Mouse (Mus musculus): Measurements from ENCODE around the gene Cep97. TPM values are rescaled to one million over a fixed set of nuclear protein-coding genes. Genes with fewer than 3 reads are reported as not detected.

The Cep97 gene
- polyA plus RNA-seq, 1 experiment from 2014 or later, result 10.7 TPM

DNA sequence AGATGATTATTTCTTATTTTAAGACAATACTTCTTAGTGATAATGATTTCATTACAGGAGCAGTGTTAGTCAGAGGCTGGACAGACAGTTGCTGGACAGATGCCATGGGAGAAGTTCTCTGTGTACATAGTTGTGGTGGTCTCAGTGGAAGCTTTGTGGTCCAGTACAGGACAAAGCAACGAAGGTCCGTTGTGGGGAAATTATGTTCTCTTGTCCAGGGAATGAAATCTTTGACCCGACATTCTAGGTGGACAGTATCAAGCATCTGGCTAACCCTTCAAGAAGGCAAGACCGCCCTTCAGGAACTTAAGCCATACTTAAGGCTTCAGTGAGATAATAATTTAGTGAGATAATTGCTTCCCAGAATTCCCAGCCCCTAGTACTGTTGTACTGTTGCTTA, 4.1 kb upstream of the Cep97 start:
- Histone ChIP-seq H3K36me3 (no peaks in the 10 kb centered on the region), H3K27ac (no peak overlapping the region), H3K4me2 (no peak overlapping the region), H3K4me1 (no peaks in the 10 kb centered on the region), H3K9ac (no peak overlapping the region), H3K9me3 (no peaks in the 10 kb centered on the region), H3K27me3 (no peaks in the 10 kb centered on the region), H3K4me3 (no peak overlapping the region)
- WGBS, result 72% methylated on average over 4 of the region's 4 CpGs
- ATAC-seq (ENCODE audit: borderline replicate concordance, extremely low read depth, low FRiP score, low TSS enrichment), result no peak

DNA sequence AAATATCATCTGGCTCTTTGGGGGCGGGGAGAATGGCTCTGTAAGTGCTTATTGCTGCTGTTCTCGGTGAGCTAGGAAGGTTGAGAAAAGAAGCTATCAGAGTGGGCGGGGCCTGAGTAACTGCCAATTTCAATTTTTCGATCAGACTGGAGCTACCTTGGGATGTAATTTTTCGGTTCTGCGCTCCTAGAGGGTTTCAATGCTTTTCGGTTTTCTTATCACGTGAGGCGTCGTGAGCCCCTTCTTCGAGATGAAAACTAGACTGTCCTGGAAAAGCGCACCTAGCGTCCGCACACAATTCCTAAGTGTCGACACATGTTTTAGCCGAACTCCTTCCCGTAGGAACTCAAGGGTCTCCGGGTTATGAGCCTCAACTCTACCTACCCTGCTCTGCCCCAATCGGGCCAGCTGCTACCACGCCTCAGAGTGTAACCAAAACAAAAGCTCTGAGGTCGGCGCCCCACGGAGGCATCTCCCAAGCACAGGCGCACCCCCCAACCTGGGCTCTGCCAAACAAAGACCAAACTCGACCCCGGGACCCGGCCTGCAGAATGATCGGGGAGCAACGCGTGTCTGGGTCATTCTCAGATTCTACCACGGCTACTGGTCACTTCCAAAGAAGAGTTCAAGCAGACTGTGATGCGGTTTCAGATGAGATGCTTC, 843 bp downstream of the Cep97 start:
- no peaks in the 10 kb centered on the region for H3K27me3 ChIP-seq
- H3K36me3 ChIP-seq, result 0 out of 2 replicates have a peak, but pooled peaks cover 2% of the 10 kb centered on the region
- H3K27ac ChIP-seq, result peak overlapping the region; percentile 63; the same call in 1 of the 2 replicates
- WGBS, result 1% methylated on average over 32 of the region's 32 CpGs
- peak overlapping the region; percentile 68 for H3K9ac ChIP-seq
- H3K4me3 ChIP-seq, result peak overlapping the region; percentile 68
- peak; percentile 53; the same call in 1 of the 2 replicates for ATAC-seq (ENCODE audit: borderline replicate concordance, extremely low read depth, low FRiP score, low TSS enrichment)
- H3K4me1 ChIP-seq, result 0 out of 2 replicates have a peak, but pooled peaks cover 4% of the 10 kb centered on the region
- no peaks in the 10 kb centered on the region for H3K9me3 ChIP-seq
- peak overlapping the region; percentile 83 for H3K4me2 ChIP-seq

DNA sequence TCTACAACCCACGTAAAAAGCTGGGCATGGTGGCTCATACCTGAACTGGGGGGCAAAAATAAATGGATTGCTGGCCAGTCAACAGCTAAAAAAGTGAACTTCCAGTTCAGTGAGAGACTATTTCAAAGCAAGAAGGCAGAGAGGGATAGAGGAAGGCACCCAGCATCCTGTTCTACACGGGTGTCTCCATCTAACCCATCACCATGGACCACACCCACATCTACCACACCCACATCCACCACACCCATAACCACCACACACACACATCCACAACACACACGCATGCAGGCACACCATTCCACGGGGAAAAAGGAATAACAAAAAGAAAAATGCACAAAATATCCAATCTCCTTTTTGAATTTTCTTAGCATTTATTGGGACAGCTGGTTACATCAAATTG, 10.6 kb downstream of the Cep97 start:
- Histone ChIP-seq H3K36me3 (peaks cover 28% of the 10 kb centered on the region), H3K4me1 (no peaks in the 10 kb centered on the region), H3K9ac (no peak overlapping the region), H3K27ac (no peak overlapping the region), H3K9me3 (no peaks in the 10 kb centered on the region), H3K4me2 (no peak overlapping the region), H3K27me3 (no peaks in the 10 kb centered on the region), H3K4me3 (no peak overlapping the region)
- no peak for ATAC-seq (ENCODE audit: borderline replicate concordance, extremely low read depth, low FRiP score, low TSS enrichment)
- WGBS, result 89% methylated on average over 4 of the region's 4 CpGs

DNA sequence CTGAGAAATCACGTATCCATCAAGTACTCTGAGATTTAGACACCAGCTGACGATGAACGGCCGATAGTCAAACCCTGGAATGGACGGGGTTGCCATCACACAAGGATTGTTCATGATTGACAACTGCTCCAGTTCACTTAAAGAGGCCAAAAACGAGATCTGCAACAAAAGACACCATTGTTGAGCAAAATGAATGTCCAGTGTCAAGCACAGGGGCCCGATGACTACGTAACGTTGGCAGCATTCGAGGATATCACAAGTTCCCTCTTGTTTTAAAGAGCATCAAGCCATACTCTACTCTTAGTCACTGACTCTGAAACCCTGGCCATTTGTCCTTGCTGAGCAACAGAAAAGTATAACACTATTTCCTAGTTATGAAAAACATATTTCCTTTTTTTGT, 12.6 kb downstream of the Cep97 start:
- H3K4me3 ChIP-seq, result no peak overlapping the region
- H3K27ac ChIP-seq, result no peak overlapping the region
- no peak overlapping the region for H3K9ac ChIP-seq
- H3K4me2 ChIP-seq, result no peak overlapping the region
- no peak for ATAC-seq (ENCODE audit: borderline replicate concordance, extremely low read depth, low FRiP score, low TSS enrichment)
- no peaks in the 10 kb centered on the region for H3K27me3 ChIP-seq
- H3K4me1 ChIP-seq, result no peaks in the 10 kb centered on the region
- WGBS, result 89% methylated on average over 10 of the region's 10 CpGs
- H3K9me3 ChIP-seq, result no peaks in the 10 kb centered on the region
- peaks cover 32% of the 10 kb centered on the region for H3K36me3 ChIP-seq

DNA sequence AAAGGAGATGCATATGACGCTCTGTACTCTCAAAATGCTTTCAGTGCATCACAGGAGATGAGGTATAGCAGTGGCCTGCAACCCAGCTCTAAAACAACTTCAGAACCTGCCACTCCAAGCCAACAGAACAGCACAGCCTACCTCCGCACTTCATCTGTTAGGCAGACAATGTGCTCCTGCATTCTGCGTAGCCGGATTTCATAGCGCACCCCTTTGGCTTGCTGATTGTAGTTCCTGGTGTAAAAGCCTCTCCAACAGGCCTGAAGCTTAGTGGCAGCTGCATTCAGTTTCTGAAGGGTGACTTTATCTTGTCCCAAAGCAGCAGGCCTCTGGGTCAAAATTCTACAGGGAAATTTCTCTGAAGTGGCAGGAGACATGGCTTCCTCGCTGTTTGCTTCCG, 19.9 kb downstream of the Cep97 start:
- Histone ChIP-seq H3K4me2 (no peak overlapping the region), H3K4me1 (no peaks in the 10 kb centered on the region), H3K27me3 (no peaks in the 10 kb centered on the region), H3K4me3 (no peak overlapping the region), H3K9ac (no peak overlapping the region), H3K9me3 (no peaks in the 10 kb centered on the region), H3K36me3 (peaks cover 21% of the 10 kb centered on the region), H3K27ac (no peak overlapping the region)
- 92% methylated on average over 7 of the region's 7 CpGs for WGBS
- ATAC-seq (ENCODE audit: borderline replicate concordance, extremely low read depth, low FRiP score, low TSS enrichment), result no peak

DNA sequence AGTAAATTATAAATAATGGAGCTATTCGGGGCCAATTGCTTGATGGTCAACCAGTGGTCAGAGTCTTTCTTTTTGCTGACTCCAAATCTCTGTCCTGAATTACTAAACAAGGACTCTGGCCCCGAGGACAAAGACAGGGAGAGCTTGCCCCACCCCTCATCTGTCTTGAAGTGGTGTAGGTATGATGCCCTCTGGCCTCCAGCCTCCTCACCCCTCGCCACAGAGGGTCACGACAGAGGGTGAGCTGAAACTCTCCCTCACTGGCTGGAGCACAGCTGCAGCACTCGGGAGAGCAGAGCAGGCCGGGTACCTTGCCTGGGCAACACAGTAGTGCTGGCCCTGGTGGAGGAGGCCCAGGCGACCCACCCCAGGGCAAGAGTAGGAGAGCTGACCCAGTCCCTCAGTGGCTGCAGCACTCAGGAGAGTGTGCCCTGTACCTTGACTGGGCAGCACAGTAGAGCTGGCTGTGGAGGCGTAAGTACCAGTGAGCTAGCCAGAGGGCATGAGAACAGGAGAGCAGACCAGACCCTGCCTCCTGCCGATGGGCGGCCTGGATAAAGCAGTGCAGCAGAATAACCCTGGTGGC, 24.4 kb downstream of the Cep97 start:
- Histone ChIP-seq H3K27me3 (no peaks in the 10 kb centered on the region), H3K9me3 (no peaks in the 10 kb centered on the region), H3K36me3 (peaks cover 20% of the 10 kb centered on the region), H3K9ac (no peak overlapping the region), H3K4me3 (no peak overlapping the region), H3K27ac (no peak overlapping the region), H3K4me1 (no peaks in the 10 kb centered on the region), H3K4me2 (no peak overlapping the region)
- ATAC-seq (ENCODE audit: borderline replicate concordance, extremely low read depth, low FRiP score, low TSS enrichment), result no peak
- 83% methylated on average over 10 of the region's 10 CpGs for WGBS

DNA sequence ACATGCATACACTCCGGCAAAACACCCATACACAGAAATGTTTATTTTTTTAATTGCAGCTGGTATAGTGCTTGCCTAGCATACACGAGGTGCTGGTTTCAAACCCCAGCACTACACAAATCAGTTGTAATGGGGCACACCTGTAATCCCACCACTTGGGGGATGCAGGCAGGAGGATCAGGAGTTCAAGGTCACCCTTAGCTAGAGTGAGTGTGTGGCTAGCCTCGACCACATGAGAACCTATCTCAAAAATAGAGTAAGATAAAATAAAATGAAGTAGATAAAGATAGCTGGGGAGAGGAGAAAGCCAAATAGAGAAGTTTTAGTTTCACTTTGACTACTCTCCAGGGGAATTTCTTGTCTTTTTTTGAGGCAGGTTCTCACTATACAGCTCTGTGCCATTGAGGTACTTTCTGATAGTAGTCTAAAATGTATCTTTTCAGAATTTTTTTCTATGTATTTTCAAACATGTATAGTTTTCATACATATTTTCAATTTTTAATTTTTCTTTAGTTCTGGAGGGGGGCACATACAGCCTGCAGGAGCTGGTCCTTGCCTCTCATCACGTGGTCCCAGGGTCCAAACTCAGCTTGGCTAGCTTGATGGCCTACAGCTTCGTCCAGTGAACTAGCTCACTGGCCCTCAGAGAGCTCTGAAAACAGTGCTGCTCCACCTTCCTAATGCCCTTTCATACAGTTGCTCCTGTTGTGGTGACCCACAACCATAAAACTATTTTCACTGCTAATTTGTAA, 27.6 kb downstream of the Cep97 start:
- no peaks in the 10 kb centered on the region for H3K4me1 ChIP-seq
- H3K9me3 ChIP-seq, result no peaks in the 10 kb centered on the region
- no peak for ATAC-seq (ENCODE audit: borderline replicate concordance, extremely low read depth, low FRiP score, low TSS enrichment)
- peaks cover 19% of the 10 kb centered on the region for H3K36me3 ChIP-seq
- no peaks in the 10 kb centered on the region for H3K27me3 ChIP-seq
- no peak overlapping the region for H3K9ac ChIP-seq
- WGBS, result 81% methylated on average over 5 of the region's 5 CpGs
- H3K4me2 ChIP-seq, result no peak overlapping the region
- H3K4me3 ChIP-seq, result no peak overlapping the region
- H3K27ac ChIP-seq, result no peak overlapping the region

DNA sequence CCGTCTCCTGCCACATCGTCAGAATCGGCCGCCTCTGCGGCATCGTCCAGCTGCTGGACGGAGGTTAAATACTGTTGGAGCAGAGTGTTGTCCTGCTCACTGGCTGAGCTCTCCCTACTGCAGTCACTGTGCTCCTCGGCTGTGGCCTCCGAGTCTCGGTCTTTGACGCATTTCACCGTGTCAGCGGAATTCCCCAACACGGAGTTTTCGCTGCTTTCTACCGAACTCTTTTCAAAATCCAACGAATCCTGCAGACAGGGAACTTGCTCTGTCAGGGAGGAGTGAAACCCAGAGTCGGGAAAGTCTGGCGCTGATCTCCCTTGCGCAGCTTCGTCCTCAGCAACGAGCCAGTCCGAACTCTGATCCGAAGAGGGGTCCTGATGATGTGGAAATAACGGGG, 29.3 kb downstream of the Cep97 start:
- Histone ChIP-seq H3K9me3 (no peaks in the 10 kb centered on the region), H3K4me1 (no peaks in the 10 kb centered on the region), H3K27ac (no peak overlapping the region), H3K9ac (no peak overlapping the region), H3K4me2 (no peak overlapping the region), H3K4me3 (no peak overlapping the region), H3K36me3 (peaks cover 16% of the 10 kb centered on the region), H3K27me3 (no peaks in the 10 kb centered on the region)
- 88% methylated on average over 25 of the region's 25 CpGs for WGBS
- no peak for ATAC-seq (ENCODE audit: borderline replicate concordance, extremely low read depth, low FRiP score, low TSS enrichment)

DNA sequence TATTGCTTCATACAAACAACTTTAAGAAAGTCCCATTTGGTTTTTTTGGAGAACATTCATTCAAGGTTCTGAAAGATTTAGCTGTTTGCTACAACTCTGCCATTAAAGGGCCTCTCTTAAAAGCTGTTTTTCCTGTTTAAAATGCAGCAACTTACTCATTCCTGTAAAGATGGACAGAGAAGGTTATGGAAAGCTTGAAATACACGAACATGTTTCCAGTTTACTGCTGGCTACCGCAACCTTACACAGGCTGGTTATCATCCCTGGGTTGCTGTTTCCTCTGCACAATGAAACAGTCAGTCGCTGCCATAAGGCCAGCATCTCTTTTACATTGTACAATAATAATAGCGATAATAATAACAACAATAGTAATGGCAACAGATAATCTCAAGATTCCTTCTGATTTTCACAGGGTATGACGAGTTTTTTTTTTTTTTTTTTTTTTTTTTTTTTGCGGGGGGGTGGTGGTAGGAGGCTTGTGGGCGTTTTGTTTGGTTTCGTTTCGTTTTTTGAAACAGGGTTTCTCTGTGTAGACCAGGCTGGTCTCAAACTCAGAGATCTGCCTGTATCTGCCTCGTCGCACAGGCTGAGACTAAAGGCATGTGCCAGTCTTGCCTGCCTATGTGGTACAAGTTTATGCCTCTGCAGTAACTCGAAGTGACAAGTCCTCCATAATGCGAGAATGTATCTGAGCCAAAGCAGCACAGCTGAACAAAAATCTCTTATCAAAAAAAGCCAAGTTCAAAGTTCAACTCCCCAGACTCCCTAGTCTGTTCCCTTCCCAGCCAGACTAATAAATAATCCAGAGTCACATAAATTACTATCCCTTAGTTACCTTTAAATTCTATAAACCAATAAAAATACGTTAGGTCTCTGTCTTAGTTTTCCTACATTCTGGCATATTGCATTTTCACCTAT, 32.6 kb downstream of the Cep97 start:
- ATAC-seq (ENCODE audit: borderline replicate concordance, extremely low read depth, low FRiP score, low TSS enrichment), result no peak
- Histone ChIP-seq H3K9ac (no peak overlapping the region), H3K9me3 (no peaks in the 10 kb centered on the region), H3K4me1 (no peaks in the 10 kb centered on the region), H3K4me3 (no peak overlapping the region), H3K36me3 (peaks cover 12% of the 10 kb centered on the region), H3K27me3 (no peaks in the 10 kb centered on the region), H3K27ac (no peak overlapping the region), H3K4me2 (no peak overlapping the region)
- 88% methylated on average over 14 of the region's 14 CpGs for WGBS

DNA sequence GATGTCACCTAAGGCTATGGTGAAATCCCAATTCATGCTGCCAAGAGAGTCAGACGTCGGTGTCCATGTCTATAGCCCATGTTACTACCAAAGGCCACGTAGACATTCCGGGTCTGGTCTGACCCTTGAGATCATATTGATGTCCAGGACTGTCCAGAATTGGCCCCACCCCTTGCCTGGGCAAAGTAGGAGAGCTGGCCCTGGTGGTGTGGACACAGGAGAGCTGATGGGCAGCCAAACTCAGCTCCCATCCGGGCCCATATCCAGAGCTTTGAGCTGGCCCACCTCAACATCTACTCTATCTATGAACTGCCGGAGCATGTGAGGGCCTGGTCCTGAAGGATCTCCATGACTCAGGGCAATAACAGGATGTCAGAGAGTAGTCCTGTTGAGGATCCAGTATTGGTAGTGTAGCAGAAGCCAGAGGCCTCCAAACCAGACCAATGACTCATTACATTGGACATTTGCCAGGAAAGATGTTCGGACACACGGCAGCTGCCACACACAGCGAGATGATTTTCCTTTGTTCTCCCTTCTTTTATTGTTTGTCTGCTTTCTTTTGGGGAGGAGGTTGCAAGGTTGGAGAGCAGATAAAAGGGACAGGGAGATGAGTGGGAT, 36.2 kb downstream of the Cep97 start:
- no peak overlapping the region for H3K4me3 ChIP-seq
- ATAC-seq (ENCODE audit: borderline replicate concordance, extremely low read depth, low FRiP score, low TSS enrichment), result no peak
- H3K4me2 ChIP-seq, result no peak overlapping the region
- H3K4me1 ChIP-seq, result peaks cover 15% of the 10 kb centered on the region; the same call in 1 of the 2 replicates
- H3K36me3 ChIP-seq, result no peaks in the 10 kb centered on the region
- no peak overlapping the region for H3K9ac ChIP-seq
- no peaks in the 10 kb centered on the region for H3K27me3 ChIP-seq
- H3K27ac ChIP-seq, result no peak overlapping the region
- no peaks in the 10 kb centered on the region for H3K9me3 ChIP-seq
- WGBS, result 70% methylated on average over 9 of the region's 9 CpGs

DNA sequence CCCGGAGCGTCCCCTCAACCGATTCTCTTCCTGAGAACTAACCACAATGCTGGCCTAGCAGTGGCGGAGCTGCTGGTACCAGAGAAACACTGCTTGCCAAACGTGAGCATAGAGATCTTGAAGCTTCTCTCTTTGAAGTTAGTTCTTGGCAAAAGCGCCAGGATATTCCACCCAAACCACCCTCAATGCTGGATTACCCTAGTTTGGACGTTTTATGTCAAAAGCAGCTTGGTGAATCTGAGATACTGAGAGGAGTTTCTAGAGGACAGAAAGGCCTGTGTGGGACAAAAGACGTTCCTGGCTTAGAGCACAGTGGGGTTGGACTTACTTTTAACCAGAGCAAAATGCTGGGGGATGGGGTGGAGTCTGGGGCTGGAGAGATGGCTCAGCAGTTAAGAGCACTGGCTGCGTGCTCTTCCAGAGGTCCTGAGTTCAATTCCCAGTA, 39.0 kb downstream of the Cep97 start:
- no peaks in the 10 kb centered on the region for H3K9me3 ChIP-seq
- H3K36me3 ChIP-seq, result no peaks in the 10 kb centered on the region
- peak overlapping the region; percentile 65 for H3K4me3 ChIP-seq
- peak; percentile 25; the same call in 1 of the 2 replicates for ATAC-seq (ENCODE audit: borderline replicate concordance, extremely low read depth, low FRiP score, low TSS enrichment)
- H3K4me1 ChIP-seq, result peaks cover 23% of the 10 kb centered on the region; the same call in 1 of the 2 replicates
- no peaks in the 10 kb centered on the region for H3K27me3 ChIP-seq
- WGBS, result 5% methylated on average over 9 of the region's 9 CpGs
- H3K9ac ChIP-seq, result peak overlapping the region; percentile 54
- peak overlapping the region; percentile 87 for H3K4me2 ChIP-seq
- H3K27ac ChIP-seq, result peak overlapping the region; percentile 86

Data from lung, embryonic 15.5 days (tissue).